Mouse (Mus musculus) lung, adult 2 months (tissue): Measurements from ENCODE around the gene Sf3b1. TPM values are rescaled to one million over a fixed set of nuclear protein-coding genes. Genes with fewer than 3 reads are reported as not detected.
A peak's percentile ranks its signal among the peaks of the same experiment; 100 is the strongest.

Experiments
- DNase-seq: peaks from one replicate; pipeline ENCODE4 v3.0.0; 2022
- H3K4me1 ChIP-seq: fragments of 200-500 bp; 2 replicates; pipeline ENCODE4 v1.6.1; 2011; ENCODE audit warnings: low read length; ENCODE audit not compliant: control insufficient read depth, insufficient read depth
- H3K4me3 ChIP-seq: fragments of 200-500 bp; replicated peaks from 2 replicates; pipeline ENCODE3; 2011; ENCODE audit warnings: low read depth, mild to moderate bottlenecking, control low read depth, low read length; ENCODE audit errors: extremely low read depth
- CTCF ChIP-seq: fragments of 200-500 bp; IDR thresholded peaks from 2 replicates; pipeline ENCODE4 v1.5.1; 2011; ENCODE audit warnings: mild to moderate bottlenecking, low read length, control low read depth; ENCODE audit not compliant: insufficient read depth
- POLR2A ChIP-seq: fragments of 200-500 bp; IDR thresholded peaks from 2 replicates; pipeline ENCODE4 v1.6.1; 2011; ENCODE audit warnings: low read depth, mild to moderate bottlenecking, control low read depth, low read length, borderline replicate concordance; ENCODE audit errors: extremely low read depth
- WGBS: fragments of 180-500 bp; shearing (Covaris S2); methylation state at CpG from one replicate; pipeline ENCODE4 v1.1.7; 2018; 5-methylcytosine and 5-hydroxymethylcytosine counted together
- polyA plus RNA-seq: library from polyadenylated mRNA; depleted of rRNA; stranded (reverse); fragments of >200 nt; gene quantifications from 2 replicates; pipeline ENCODE4 v1.2.3, GENCODE M21; 2012

Gene Sf3b1
- polyA plus RNA-seq, 1 experiment, result 50.8 TPM

GRCm38 (mm10) chr1:55052355-55052953, 25.2 kb upstream of the Sf3b1 start, which contains the start of gene Coq10b:
Gene Coq10b (plus strand): TSS chr1:55052770.
- H3K4me1 ChIP-seq, result peaks cover 6% of the 10 kb centered on the region
- under 1% methylated on average over 46 of the region's 46 CpGs for WGBS
- peak; percentile 100 for DNase-seq
- TF ChIP-seq POLR2A, result peak; percentile 66
- no peak for TF ChIP-seq CTCF
- H3K4me3 ChIP-seq, result peak within 1 kb of the TSS; percentile 70

GRCm38 (mm10) chr1:55051671-55052070, 24.4 kb upstream of the Sf3b1 start:
- 72% methylated on average over 3 of the region's 3 CpGs for WGBS
- no peak for DNase-seq
- TF ChIP-seq CTCF (no peak), POLR2A (no peak)
- H3K4me1 ChIP-seq, result peaks cover 6% of the 10 kb centered on the region
- H3K4me3 ChIP-seq, result peak overlapping the region; percentile 69

GRCm38 (mm10) chr1:55048841-55049587, 21.7 kb upstream of the Sf3b1 start:
- Histone ChIP-seq H3K4me3 (no peak overlapping the region), H3K4me1 (peaks cover 3% of the 10 kb centered on the region)
- 66% methylated on average over 4 of the region's 4 CpGs for WGBS
- no peak for DNase-seq
- TF ChIP-seq CTCF (no peak), POLR2A (no peak)

- TF ChIP-seq CTCF (no peak), POLR2A (no peak)
- no peak overlapping the region for H3K4me3 ChIP-seq
- WGBS, result 78% methylated on average over 3 of the region's 3 CpGs
- DNase-seq, result no peak
- H3K4me1 ChIP-seq, result no peaks in the 10 kb centered on the region
Measured at GRCm38 (mm10) chr1:55043164-55043563, 15.9 kb upstream of the Sf3b1 start.

- 0 out of 2 replicates have a peak, but pooled peaks have one; percentile 9 for TF ChIP-seq CTCF
- TF ChIP-seq POLR2A, result no peak
- no peak overlapping the region for H3K4me3 ChIP-seq
- no peaks in the 10 kb centered on the region for H3K4me1 ChIP-seq
- WGBS, result 55% methylated on average over 1 of the region's 1 CpGs
- no peak for DNase-seq
Measured at GRCm38 (mm10) chr1:55042246-55042645, 15.0 kb upstream of the Sf3b1 start.

GRCm38 (mm10) chr1:55041691-55042090, 14.4 kb upstream of the Sf3b1 start:
- 90% methylated on average over 4 of the region's 4 CpGs for WGBS

GRCm38 (mm10) chr1:55039944-55040343, 12.7 kb upstream of the Sf3b1 start:
- 85% methylated on average over 1 of the region's 1 CpGs for WGBS
- TF ChIP-seq CTCF, result no peak
- TF ChIP-seq POLR2A, result no peak
- Histone ChIP-seq H3K4me3 (no peak overlapping the region), H3K4me1 (no peaks in the 10 kb centered on the region)
- DNase-seq, result no peak

More at GRCm38 (mm10) chr1:55041691-55042090, 14.4 kb upstream of the Sf3b1 start:
- no peak for TF ChIP-seq POLR2A
- no peak for TF ChIP-seq CTCF
- no peak for DNase-seq
- no peak overlapping the region for H3K4me3 ChIP-seq
- H3K4me1 ChIP-seq, result no peaks in the 10 kb centered on the region

GRCm38 (mm10) chr1:55031026-55031779, 3.9 kb upstream of the Sf3b1 start:
- H3K4me3 ChIP-seq, result no peak overlapping the region
- no peak for DNase-seq
- H3K4me1 ChIP-seq, result no peaks in the 10 kb centered on the region
- TF ChIP-seq CTCF (no peak), POLR2A (no peak)

- 66% methylated on average over 4 of the region's 4 CpGs for WGBS
- TF ChIP-seq CTCF, result no peak
- no peak for TF ChIP-seq POLR2A
- DNase-seq, result no peak
- Histone ChIP-seq H3K4me1 (0 out of 2 replicates have a peak, but pooled peaks cover 2% of the 10 kb centered on the region), H3K4me3 (no peak overlapping the region)
Measured at GRCm38 (mm10) chr1:55029446-55029845, 2.2 kb upstream of the Sf3b1 start.
